Mouse (Mus musculus): ENCODE data around the gene Cfap99.

Cfap99 gene

DNA sequence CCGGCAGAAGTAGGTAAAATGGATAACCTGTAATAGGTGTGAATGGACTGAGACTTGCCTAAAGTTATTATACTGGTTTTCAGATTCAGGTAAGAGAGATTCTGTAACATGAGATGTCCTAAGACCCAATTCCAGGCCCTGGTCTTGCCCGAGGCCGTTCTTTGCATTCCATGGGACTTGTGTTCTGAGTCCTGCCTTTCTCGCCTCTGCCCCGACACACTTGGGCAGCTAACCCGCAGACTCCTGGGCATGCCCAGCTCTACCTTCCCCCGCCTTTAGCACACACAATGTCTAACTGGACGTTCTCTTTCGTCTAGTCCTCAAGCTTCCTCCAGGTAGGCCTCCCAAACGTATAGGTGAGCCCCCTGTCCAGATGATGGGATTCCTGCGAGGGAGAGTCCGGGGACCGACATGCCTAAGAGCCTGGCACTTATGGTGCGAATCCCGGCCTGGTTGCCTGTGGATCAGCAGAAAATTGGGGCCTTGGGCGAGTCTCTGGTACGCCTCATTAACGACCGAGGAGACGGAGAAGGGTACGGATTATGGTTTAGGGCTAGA, 47.2 kb downstream of the Cfap99 start:
- DNase-seq: no peak

DNA sequence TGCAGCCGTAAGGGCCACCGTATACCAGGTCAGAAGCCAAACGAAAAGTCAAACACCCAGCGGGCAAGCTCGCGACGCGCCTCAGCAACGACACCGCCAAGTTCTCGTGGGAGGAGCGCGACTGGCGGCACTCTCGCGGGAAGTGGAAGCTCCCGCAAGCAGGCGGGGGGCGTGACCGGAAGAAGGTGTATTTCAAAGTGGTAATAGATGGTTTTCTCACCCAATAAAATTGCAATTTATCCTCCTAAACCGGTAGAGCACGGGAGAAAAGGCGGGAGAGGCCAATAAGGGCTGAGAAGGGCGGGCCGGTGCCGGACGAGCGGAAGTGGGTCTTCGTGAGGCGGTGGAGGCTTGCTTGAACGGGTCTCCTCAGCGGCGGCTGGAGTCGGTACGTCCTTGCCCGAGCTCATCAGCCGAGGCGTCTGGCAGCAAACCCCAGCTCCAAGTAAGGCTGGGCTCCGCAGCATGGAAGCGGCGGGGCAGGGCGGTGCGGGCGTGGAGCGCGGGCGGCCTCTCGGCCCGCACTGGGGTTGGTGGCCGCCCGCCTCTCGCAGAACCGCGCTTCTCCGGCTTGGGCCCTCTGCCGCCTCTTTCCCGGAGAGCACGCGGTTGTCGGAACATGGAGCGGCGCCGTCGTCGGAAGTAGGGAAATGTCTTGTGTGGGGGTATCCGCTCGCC, 47.8 kb downstream of the Cfap99 start, which contains the start of gene Rnf4:
Gene Rnf4, plus strand, starts transcription at position 193 of the 678 bp plus-strand sequence.
- peak; percentile 97 for DNase-seq

DNA sequence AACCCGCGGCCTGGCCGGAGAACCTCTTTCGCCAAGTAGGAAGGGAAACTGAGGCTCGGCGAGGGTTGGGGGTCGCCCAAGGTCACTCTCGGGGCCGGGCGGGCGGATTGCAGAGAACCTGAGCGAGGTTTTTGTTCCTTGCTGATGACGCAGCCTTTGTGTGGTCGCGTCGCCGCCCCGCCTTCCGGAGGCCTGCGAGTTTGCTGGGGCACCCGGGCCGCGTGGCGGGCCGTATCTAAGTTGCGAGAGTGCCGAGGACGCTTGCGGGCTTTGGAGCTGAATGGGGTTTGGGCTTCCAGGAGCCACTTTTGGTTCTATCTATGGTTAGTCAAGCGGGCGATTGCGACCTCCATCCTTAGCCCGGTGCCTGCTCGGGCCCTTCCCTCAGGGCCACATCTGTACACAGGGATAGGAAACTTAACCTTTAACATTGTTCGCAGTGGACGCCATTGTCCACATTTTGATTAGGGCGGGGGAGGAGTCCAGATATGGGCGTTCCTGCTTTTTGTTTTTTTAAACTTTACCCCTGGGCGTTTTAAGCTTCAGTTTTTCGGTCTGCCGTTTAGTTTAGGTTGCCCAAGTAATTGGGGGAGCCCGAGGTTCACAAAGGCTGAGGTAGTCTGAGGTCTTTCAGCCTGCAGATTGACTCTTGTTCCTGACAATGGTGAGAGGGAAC, 48.5 kb downstream of the Cfap99 start:
- no peak for DNase-seq

DNA sequence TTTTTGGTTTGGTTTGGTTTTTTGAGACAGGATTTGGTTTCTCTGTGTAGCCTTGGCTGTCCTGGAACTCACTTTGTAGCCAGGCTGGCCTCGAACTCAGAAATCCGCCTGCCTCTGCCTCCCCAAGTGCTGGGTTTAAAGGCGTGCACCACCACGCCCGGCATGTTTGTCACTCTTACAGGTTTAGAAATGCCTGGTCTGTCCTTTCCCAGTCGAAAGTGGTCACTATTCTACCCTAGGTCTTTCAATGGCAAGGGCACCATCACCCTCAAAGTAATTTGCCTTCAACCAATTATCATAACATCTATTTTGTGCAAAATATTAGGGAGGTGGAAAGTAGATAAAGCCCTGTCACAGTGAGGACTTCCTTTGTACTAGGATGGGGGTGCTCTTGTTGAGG, 51.8 kb downstream of the Cfap99 start:
- DNase-seq: no peak

DNA sequence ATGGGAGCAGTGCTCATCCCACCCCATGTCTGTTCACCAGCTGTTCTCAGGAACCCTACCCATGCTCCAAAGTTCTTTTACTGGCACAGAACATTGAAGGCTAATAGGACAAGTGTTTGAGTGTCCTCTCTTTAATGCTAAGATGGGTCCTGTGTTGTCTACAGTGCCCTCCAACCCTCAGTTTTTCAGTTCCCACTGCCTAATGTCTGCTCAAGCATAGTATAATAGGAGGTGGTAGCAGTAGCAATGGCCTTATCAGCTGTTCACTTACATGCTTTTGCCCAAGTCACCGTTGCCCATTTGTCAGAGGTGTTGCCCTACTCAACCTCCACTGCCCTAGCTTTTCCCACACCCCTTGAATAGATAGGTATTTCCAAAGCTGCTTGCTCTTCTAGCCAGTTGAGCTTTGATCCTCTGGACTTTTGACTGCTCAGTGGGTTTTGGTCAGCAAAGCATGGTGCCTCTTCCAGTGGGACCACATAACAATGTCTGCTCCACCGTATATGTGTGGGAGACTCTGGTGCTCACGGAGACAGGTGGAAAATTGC, 63.8 kb downstream of the Cfap99 start:
- no peak for DNase-seq

DNA sequence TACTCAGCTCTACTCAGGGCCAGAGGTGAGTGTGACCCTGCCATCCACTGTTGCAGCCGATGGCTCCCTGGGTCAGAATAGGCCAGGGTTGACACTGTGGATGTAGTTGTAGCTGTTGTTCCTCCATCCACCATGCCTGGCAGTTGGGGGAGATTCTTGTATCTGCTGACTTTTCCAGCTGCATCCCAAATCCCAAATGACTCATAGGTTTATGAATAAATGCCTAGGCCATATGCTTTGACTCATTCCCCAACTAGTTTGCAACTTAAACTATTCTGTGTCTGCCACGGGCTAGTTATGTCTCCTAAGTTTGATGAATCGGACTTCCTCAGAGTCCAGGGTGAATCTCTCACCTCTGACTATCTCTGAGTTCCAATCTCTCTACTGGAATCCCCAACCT, 71.9 kb downstream of the Cfap99 start:
- no peak for DNase-seq

DNA sequence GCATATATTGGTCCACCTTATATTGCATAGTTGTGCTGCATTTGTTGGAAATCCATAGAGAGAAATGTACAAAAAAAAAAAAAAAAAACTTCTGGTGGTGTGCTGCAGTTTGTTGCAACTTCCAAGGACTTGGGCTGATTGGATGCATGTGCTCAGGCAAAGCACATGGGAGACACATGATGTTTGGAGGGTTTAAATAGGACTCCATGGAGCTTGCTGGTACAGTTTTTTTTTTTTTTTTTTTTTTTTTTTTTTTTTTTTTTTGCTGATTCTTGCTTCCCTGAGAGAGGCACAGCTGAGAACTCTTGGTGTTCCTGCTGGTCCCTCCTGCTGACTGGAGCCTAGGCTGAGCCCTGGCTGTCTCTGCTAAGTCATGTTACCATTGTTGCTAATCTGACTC, 74.7 kb downstream of the Cfap99 start:
- no peak for DNase-seq

DNA sequence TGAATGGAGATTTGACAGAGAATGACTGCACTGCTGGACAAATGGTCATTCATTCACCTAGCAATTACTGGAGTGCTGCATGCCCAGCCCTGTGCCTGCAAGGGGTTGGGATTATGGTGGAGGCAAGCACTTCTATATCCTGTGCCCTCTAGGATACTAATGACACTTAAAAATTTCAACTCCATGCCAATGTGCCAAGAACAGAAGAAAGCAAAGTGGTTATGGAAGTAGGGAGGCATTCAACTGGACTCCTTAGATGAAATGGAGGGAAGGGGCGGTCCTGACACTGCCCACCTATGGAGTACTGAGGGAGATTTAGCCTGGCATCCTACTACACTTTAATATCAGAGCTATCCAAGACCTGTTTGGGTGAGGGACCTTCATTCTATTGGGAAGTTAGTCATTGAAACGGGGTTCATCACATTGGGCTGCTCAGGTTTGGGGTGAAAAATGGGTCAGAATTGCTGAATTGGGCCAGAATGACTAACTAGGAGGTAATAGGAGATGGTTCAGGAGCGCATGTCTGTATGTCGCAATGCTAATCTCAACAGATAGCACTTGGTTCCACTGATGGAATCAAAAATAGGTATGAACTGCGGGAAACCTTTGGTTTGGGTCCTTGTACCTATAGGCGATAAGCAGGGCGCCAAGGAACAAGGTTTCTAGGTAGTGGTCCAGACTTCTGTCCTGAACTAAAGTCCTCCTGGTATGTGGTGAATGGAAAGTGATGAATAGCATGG, 80.3 kb downstream of the Cfap99 start:
- no peak for DNase-seq

DNA sequence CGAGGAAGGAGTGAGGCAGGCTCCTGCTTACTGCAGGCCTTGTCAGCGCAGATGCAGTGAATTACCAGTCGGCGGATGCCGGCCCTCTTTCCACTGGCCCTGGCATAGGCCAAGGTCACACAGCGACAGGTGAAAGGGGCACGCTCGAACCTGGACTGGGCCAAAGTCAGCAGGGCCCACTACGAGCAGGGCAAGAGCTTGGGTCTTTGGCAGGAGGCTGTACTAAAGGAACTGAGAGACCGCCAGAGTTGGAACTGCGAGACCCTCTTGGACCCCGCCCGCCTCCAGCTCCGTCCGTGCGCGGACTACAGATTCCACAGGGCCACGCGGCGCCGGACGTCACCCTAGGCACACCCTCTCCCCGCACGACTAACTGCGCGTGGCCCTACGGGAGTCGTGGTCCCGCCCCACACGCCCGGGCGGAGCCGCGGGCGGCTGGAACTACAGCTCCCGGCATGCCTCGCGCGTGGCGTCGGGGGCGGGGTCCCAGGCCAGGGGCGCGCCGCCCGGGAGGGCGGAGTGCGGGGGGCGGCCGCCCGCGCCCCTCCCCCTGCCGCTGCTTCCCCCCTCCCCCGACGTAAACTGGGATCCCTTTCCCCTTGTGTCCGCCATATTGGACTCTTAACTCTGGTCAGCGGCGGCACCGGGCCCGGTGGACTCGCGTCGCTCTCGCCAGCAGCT, 81.1 kb downstream of the Cfap99 start, which contains the start of gene Fam193a:
Gene Fam193a, plus strand, starts transcription at position 593 of the 681 bp plus-strand sequence.
- peak; percentile 98 for DNase-seq

DNA sequence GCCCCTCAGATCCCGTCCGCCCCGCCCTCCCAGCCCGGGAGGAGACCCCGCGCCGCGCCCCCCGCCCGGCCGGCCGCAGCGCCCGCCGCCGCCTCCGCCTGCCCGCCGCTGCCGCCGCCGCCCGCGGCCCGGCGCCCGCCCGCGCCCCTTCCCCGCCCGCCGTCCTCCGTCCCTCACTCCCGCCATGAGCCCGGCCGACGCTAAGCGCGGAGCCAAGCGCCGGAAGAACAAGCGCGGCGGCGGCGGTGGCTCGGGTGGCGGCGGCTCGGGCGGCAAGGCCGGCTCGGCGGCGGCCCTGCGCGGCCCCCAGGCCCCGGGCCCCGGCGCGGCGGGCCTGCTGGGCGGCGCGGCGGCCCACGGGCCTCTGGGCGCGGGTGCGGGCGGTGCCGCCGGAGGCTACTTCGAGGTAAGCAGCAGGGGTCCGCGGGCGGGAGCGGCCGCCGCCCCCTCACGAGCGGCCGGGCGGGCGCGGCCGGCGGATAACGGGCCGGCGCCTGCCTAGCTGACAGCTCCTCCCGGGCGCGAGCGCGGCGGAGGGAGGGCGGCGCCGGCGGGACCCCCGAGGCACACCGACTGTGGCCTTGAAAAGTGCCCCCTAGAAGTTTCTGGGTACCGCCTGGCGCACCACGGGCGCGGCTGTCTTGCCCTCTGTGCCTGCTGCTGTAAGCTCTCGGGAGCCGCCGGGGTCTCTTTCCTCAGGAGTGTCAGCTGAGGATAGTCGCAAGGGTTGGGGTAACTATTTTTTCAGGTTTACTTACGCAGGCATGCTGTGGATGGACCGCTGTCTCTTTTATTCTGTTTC, 81.8 kb downstream of the Cfap99 start:
- DNase-seq: peak; percentile 61

DNA sequence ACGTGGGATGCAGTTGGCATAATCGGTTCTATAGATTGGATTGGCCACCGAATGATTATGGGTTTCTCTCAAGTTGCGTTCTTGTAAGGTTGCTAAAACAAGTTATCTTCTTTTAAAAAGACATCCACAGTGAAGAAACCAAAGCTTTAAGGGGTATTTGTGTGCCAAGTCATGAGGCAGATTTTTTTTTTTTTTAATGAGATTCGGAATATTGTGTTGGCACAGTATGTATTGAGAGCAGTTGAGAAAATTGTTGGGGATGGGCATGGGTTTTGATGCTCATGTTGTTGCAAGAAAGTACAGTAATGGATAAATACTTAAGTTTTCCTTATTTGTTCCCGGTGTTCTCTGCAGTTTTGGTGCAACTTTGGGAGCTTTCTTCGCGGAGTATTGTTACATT, 82.4 kb downstream of the Cfap99 start:
- no peak for DNase-seq

DNA sequence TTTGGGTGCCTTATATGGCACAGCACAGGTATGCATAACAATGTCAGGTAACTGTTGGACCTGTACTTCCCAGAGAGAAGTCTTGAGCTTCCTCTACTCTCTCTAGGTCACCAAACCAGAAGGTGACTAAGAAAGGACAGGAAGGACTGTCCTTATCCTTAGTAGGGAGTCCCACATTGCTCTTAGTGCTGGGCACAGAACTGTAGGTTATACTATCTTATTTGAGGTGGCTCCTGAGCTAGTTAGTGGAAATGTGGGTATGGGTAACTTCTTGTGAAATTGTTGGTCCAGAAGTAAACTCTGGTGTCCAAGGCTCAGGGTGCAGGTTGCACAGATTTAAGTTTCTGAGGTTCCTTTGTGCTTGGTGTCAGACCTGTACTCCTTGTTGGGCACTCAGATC, 83.7 kb downstream of the Cfap99 start:
- DNase-seq: no peak

DNA sequence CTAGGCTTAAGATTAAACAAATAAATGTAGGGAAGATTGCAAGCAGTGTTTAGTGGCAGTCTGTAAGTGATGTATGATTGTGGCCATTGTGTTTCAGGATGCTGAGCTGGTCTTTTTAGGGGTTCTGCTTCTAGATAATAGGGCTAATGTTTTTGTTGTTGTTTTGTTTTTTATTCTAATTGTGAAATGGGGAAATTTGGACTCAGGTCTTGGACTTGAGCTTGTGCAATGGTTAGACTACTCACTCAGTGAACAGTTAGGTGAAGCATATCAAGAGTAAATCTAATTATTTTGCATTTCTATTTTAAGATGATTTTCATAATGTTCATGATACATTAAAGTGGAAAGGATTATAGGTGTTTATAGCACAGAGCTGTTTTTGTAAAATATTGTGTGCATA, 84.1 kb downstream of the Cfap99 start:
- DNase-seq: no peak

Measured in cerebellum, adult 11 months (tissue).